Mouse (Mus musculus) liver, postnatal 0 days (tissue): ENCODE results near the gene Aif1l. TPM values are rescaled to one million over a fixed set of nuclear protein-coding genes. Genes with fewer than 3 reads are reported as not detected.

Experiments
- ATAC-seq: fragments of 200-750 bp; cut with Nextera tagmentation; 2 replicates; pipeline ENCODE4 v1.8.0; 2017; ENCODE audit warnings: mild to moderate bottlenecking, moderate library complexity
- DNase-seq: peaks from one replicate; pipeline ENCODE4 v3.0.0-alpha.2; 2016
- H3K27ac ChIP-seq: fragments of 300-500 bp; sonication (generic); 2 replicates; pipeline ENCODE4 v1.5.1; 2014; ENCODE audit warnings: antibody characterized with exemption, moderate library complexity, mild to moderate bottlenecking, low read depth
- H3K27me3 ChIP-seq: fragments of 300-500 bp; sonication (generic); 2 replicates; pipeline ENCODE4 v1.6.1; 2014; ENCODE audit warnings: low read length, control low read depth, mixed read lengths; ENCODE audit not compliant: insufficient read depth
- H3K36me3 ChIP-seq: fragments of 300-500 bp; sonication (generic); replicated peaks from 2 replicates; pipeline ENCODE4 v1.6.1; 2014; ENCODE audit warnings: mild to moderate bottlenecking, control low read depth, low read length, moderate library complexity, mixed read lengths; ENCODE audit not compliant: insufficient read depth
- H3K4me1 ChIP-seq: fragments of 300-500 bp; sonication (generic); 2 replicates; pipeline ENCODE4 v1.6.1; 2014; ENCODE audit warnings: antibody characterized with exemption, mild to moderate bottlenecking, control low read depth; ENCODE audit not compliant: insufficient read depth
- H3K4me2 ChIP-seq: fragments of 300-500 bp; sonication (generic); 2 replicates; pipeline ENCODE4 v1.6.1; 2014; ENCODE audit warnings: low read depth, mild to moderate bottlenecking, low read length, moderate library complexity, mixed read lengths
- H3K4me3 ChIP-seq: fragments of 300-500 bp; sonication (generic); 2 replicates; pipeline ENCODE4 v1.5.1; 2014; ENCODE audit warnings: low read depth, low read length
- H3K9ac ChIP-seq: fragments of 300-500 bp; sonication (generic); replicated peaks from 2 replicates; pipeline ENCODE4 v1.6.1; 2014; ENCODE audit warnings: mild to moderate bottlenecking, moderate library complexity
- H3K9me3 ChIP-seq: fragments of 300-500 bp; sonication (generic); 2 replicates; pipeline ENCODE4 v1.6.1; 2016; ENCODE audit warnings: mild to moderate bottlenecking, control low read depth, low read length, mixed read lengths
- CTCF ChIP-seq: sonication (generic); IDR thresholded peaks from 2 replicates; pipeline ENCODE4 v1.5.1; 2016; ENCODE audit warnings: antibody characterized with exemption, low read depth
- EP300 ChIP-seq: IDR thresholded peaks from 2 replicates; pipeline ENCODE4 v1.6.1; 2016; ENCODE audit warnings: antibody characterized with exemption, low read depth, mild to moderate bottlenecking
- WGBS: fragments of 180-500 bp; shearing (Covaris S2); extraction: QIAGEN DNeasy Blood & Tissue Kit; methylation state at CpG from one replicate; pipeline ENCODE4 v1.1.7; 2014; ENCODE audit not compliant: insufficient replicate concordance; 5-methylcytosine and 5-hydroxymethylcytosine counted together
- polyA plus RNA-seq: library from polyadenylated mRNA; unstranded; fragments of >200 nt; fragmentation: Nextera tagmentation; extraction: Ambion mirVana; gene quantifications from 2 replicates; pipeline ENCODE4 v1.2.1, GENCODE M21; 2015

Aif1l gene
- polyA plus RNA-seq, 1 experiment from 2014 or later, result 0.39 TPM

DNA sequence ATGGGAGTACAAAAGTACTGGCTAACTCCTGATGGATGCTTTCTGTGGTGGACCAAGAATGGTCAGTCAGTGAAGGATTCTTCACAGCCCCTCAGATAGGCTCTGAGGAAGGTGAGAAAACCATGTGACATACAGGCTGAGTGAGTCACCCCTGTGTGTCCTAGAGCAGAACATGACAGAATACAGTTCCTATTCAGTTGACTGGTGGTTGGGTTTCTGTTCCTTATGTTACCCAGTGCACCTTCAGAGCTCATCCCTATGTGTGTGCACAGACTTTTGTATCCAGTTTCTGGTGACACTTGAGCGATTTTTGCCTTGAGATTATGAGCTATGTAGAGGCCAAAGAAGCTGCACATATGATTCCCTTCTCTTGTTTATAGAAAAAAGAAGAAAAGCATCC lies 37.8 kb downstream of the Aif1l start:
- WGBS, result 88% methylated on average over 1 of the region's 1 CpGs
- DNase-seq, result no peak
- Histone ChIP-seq H3K9ac (no peak overlapping the region), H3K36me3 (peaks cover 88% of the 10 kb centered on the region), H3K9me3 (no peaks in the 10 kb centered on the region), H3K27me3 (no peaks in the 10 kb centered on the region), H3K27ac (no peak overlapping the region), H3K4me1 (no peaks in the 10 kb centered on the region), H3K4me3 (no peak overlapping the region), H3K4me2 (no peak overlapping the region)
- no peak for ATAC-seq
- TF ChIP-seq CTCF, result no peak

- TF ChIP-seq EP300 (no peak), CTCF (no peak)
- no peaks in the 10 kb centered on the region for H3K9me3 ChIP-seq
- H3K9ac ChIP-seq, result no peak overlapping the region
- H3K36me3 ChIP-seq, result peaks cover 88% of the 10 kb centered on the region
- no peak for ATAC-seq
- no peaks in the 10 kb centered on the region for H3K27me3 ChIP-seq
- H3K4me1 ChIP-seq, result no peaks in the 10 kb centered on the region
- no peak overlapping the region for H3K4me3 ChIP-seq
- no peak overlapping the region for H3K4me2 ChIP-seq
- 89% methylated on average over 4 of the region's 4 CpGs for WGBS
- DNase-seq, result no peak
- no peak overlapping the region for H3K27ac ChIP-seq
Measured at GRCm38 (mm10) chr2:31990961-31991360, 41.0 kb downstream of the Aif1l start.

DNA sequence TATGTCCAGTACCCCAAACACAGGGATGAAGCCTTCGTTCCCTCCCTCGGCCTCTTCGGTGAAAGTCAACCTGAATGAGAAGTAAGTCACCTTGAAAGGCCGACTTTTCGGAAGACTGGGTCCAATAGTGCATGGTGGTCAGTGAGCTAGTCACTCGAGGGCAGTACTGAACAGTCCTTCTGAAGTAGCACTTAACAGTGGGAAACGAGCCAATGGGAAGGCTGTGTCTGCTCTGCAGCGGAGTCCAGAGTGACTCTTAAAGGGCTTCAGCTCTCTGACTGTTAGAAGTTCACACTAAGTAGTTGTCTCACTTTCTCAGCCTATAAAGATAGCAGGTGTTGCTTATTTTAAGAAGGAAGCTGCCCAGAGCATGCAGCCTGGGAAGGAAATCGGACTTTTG lies 45.0 kb downstream of the Aif1l start:
- H3K9me3 ChIP-seq, result no peaks in the 10 kb centered on the region
- ATAC-seq (no peak), DNase-seq (no peak)
- 93% methylated on average over 9 of the region's 9 CpGs for WGBS
- H3K4me3 ChIP-seq, result no peak overlapping the region
- H3K9ac ChIP-seq, result no peak overlapping the region
- no peak overlapping the region for H3K4me2 ChIP-seq
- H3K27me3 ChIP-seq, result no peaks in the 10 kb centered on the region
- no peak overlapping the region for H3K27ac ChIP-seq
- H3K36me3 ChIP-seq, result peaks cover 88% of the 10 kb centered on the region
- H3K4me1 ChIP-seq, result no peaks in the 10 kb centered on the region
- no peak for TF ChIP-seq CTCF

DNA sequence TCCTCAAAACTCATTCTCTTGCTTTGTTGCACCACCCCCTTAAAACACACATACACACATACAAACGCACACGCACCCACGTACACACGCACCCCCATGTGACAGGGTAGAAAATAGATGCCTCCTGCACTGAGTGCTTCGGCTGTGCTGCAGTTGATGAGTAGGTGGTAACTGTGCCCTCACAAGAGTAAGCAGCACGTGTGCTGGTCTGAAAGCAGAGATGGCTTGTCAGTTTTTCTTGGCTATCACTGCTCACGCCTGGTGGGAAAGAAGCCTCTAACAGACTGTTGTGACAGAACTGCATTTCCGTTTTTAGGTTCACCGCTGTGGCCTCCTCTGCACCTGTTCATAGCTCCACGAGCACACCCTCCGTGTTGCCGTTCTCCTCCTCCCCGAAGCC lies 46.1 kb downstream of the Aif1l start:
- TF ChIP-seq CTCF (no peak), EP300 (no peak)
- Histone ChIP-seq H3K27me3 (no peaks in the 10 kb centered on the region), H3K9me3 (no peaks in the 10 kb centered on the region), H3K4me3 (no peak overlapping the region), H3K4me2 (no peak overlapping the region), H3K36me3 (peaks cover 86% of the 10 kb centered on the region), H3K9ac (no peak overlapping the region), H3K27ac (no peak overlapping the region), H3K4me1 (no peaks in the 10 kb centered on the region)
- no peak for DNase-seq
- no peak for ATAC-seq
- WGBS, result 89% methylated on average over 13 of the region's 13 CpGs

- WGBS, result 91% methylated on average over 5 of the region's 5 CpGs
- DNase-seq (no peak), ATAC-seq (no peak)
- Histone ChIP-seq H3K4me3 (no peak overlapping the region), H3K4me1 (no peaks in the 10 kb centered on the region), H3K36me3 (peaks cover 74% of the 10 kb centered on the region), H3K9ac (no peak overlapping the region), H3K27me3 (no peaks in the 10 kb centered on the region), H3K4me2 (no peak overlapping the region), H3K27ac (no peak overlapping the region), H3K9me3 (no peaks in the 10 kb centered on the region)
- TF ChIP-seq EP300 (no peak), CTCF (no peak)
Measured at GRCm38 (mm10) chr2:31997539-31997938, 47.6 kb downstream of the Aif1l start.

DNA sequence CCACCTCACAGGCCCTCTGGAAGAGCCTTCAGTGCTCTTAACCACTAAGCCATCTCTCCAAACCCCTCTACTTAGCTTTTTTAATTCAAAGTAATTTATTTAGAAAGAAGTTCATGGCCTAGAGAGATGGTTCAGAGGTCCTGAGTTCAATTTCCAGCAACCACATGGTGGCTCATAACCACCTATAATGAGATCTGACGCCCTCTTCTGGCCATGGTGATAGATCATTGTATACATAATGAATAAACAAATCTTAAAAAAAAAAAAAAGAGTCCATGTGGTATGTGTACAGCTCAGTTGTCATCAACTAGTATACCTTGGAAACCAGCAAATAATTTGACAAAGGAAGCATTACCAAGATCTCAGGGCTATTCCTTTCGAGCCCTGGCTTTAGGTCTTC lies 48.5 kb downstream of the Aif1l start:
- H3K4me2 ChIP-seq, result no peak overlapping the region
- no peak overlapping the region for H3K4me3 ChIP-seq
- H3K36me3 ChIP-seq, result peaks cover 72% of the 10 kb centered on the region
- H3K9me3 ChIP-seq, result no peaks in the 10 kb centered on the region
- no peak overlapping the region for H3K9ac ChIP-seq
- H3K27me3 ChIP-seq, result no peaks in the 10 kb centered on the region
- DNase-seq (no peak), ATAC-seq (no peak)
- no peak overlapping the region for H3K27ac ChIP-seq
- whole genome bisulfite sequencing, result 80% methylated on average over 2 of the region's 2 CpGs
- H3K4me1 ChIP-seq, result no peaks in the 10 kb centered on the region
- TF ChIP-seq EP300 (no peak), CTCF (peak; percentile 35)

GRCm38 (mm10) chr2:32008311-32008710 lies 58.4 kb downstream of the Aif1l start:
- peaks cover 69% of the 10 kb centered on the region for H3K36me3 ChIP-seq
- no peak for ATAC-seq
- no peaks in the 10 kb centered on the region for H3K4me1 ChIP-seq
- no peak for DNase-seq
- H3K4me3 ChIP-seq, result no peak overlapping the region
- no peaks in the 10 kb centered on the region for H3K9me3 ChIP-seq
- TF ChIP-seq CTCF (no peak), EP300 (no peak)
- no peak overlapping the region for H3K4me2 ChIP-seq
- no peak overlapping the region for H3K27ac ChIP-seq
- H3K27me3 ChIP-seq, result no peaks in the 10 kb centered on the region
- WGBS, result 90% methylated on average over 2 of the region's 2 CpGs
- no peak overlapping the region for H3K9ac ChIP-seq
